Comparison of ENCODE assay signal across 1 mouse cellular context in genomic region chr11:98974871-98975719, GRCm38 (mm10).
TF ChIP-seq lines count a peak whose summit lies in the region.

No protein-coding gene starts in this region.

TF ChIP-seq in CH12.LX, 34 proteins besides CTCF, POLR2A, EP300 and RAD21 (continued from another document):
- peak; percentile 44 for TF ChIP-seq ZC3H11A (IDR thresholded peaks at IDR 0.05; ENCODE audit: low read depth, low read length)
